Mouse (Mus musculus): Measurements from ENCODE around the gene 2610528A11Rik. TPM values are rescaled to one million over a fixed set of nuclear protein-coding genes. Genes with fewer than 3 reads are reported as not detected.

The 2610528A11Rik gene
- polyA plus RNA-seq, 1 experiment from 2014 or later: 0.88 TPM

- Histone ChIP-seq H3K4me2 (replicated peaks; ENCODE audit: low read depth, low read length) (no peak overlapping the region), H3K9ac (replicated peaks; ENCODE audit: low read depth, low read length) (no peak overlapping the region), H3K9me3 (ENCODE audit: control insufficient read depth, low read depth, low read length) (no peaks in the 10 kb centered on the region), H3K4me3 (ENCODE audit: low read depth, low read length) (no peak overlapping the region), H3K27me3 (ENCODE audit: control insufficient read depth, insufficient read depth, low read length) (no peaks in the 10 kb centered on the region), H3K36me3 (ENCODE audit: control insufficient read depth, insufficient read depth, low read length) (no peaks in the 10 kb centered on the region), H3K4me1 (ENCODE audit: control insufficient read depth, insufficient read depth, low read length) (no peaks in the 10 kb centered on the region), H3K27ac (ENCODE audit: low read length) (no peak overlapping the region)
- WGBS: 14% methylated on average over 9 of the region's 9 CpGs
- ATAC-seq (ENCODE audit: insufficient number of reproducible peaks, insufficient read depth, low FRiP score, low read depth): no peak
Measured at GRCm38 (mm10) chr14:37068516-37068915, 45.3 kb downstream of the 2610528A11Rik start.

GRCm38 (mm10) chr14:37067629-37068028 lies 46.2 kb downstream of the 2610528A11Rik start, which contains the start of gene Lrit2:
Gene Lrit2, plus strand, starts transcription at chr14:37067929.
- Histone ChIP-seq H3K4me3 (ENCODE audit: low read depth, low read length) (no peak within 1 kb of the TSS), H3K9ac (replicated peaks; ENCODE audit: low read depth, low read length) (no peak within 1 kb of the TSS), H3K4me2 (replicated peaks; ENCODE audit: low read depth, low read length) (no peak within 1 kb of the TSS), H3K36me3 (ENCODE audit: control insufficient read depth, insufficient read depth, low read length) (no peaks in the 10 kb centered on the region), H3K9me3 (ENCODE audit: control insufficient read depth, low read depth, low read length) (no peaks in the 10 kb centered on the region), H3K27me3 (ENCODE audit: control insufficient read depth, insufficient read depth, low read length) (no peaks in the 10 kb centered on the region), H3K4me1 (ENCODE audit: control insufficient read depth, insufficient read depth, low read length) (no peaks in the 10 kb centered on the region), H3K27ac (ENCODE audit: low read length) (no peak within 1 kb of the TSS)
- 77% methylated on average over 5 of the region's 5 CpGs for WGBS
- no peak for ATAC-seq (ENCODE audit: insufficient number of reproducible peaks, insufficient read depth, low FRiP score, low read depth)

- no peak for ATAC-seq (ENCODE audit: insufficient number of reproducible peaks, insufficient read depth, low FRiP score, low read depth)
Measured at GRCm38 (mm10) chr14:37066636-37067035, 47.2 kb downstream of the 2610528A11Rik start.

GRCm38 (mm10) chr14:37064849-37065248 lies 49.0 kb downstream of the 2610528A11Rik start:
- no peaks in the 10 kb centered on the region for H3K9me3 ChIP-seq (ENCODE audit: control insufficient read depth, low read depth, low read length)
- no peak overlapping the region for H3K27ac ChIP-seq (ENCODE audit: low read length)
- no peaks in the 10 kb centered on the region for H3K4me1 ChIP-seq (ENCODE audit: control insufficient read depth, insufficient read depth, low read length)
- H3K4me2 ChIP-seq (replicated peaks; ENCODE audit: low read depth, low read length): no peak overlapping the region
- no peak overlapping the region for H3K9ac ChIP-seq (replicated peaks; ENCODE audit: low read depth, low read length)
- no peaks in the 10 kb centered on the region for H3K27me3 ChIP-seq (ENCODE audit: control insufficient read depth, insufficient read depth, low read length)
- H3K36me3 ChIP-seq (ENCODE audit: control insufficient read depth, insufficient read depth, low read length): no peaks in the 10 kb centered on the region
- H3K4me3 ChIP-seq (ENCODE audit: low read depth, low read length): no peak overlapping the region
- 49% methylated on average over 2 of the region's 2 CpGs for WGBS
- ATAC-seq (ENCODE audit: insufficient number of reproducible peaks, insufficient read depth, low FRiP score, low read depth): no peak

More at GRCm38 (mm10) chr14:37066636-37067035, 47.2 kb downstream of the 2610528A11Rik start:
- Histone ChIP-seq H3K27ac (ENCODE audit: low read length) (no peak overlapping the region), H3K36me3 (ENCODE audit: control insufficient read depth, insufficient read depth, low read length) (no peaks in the 10 kb centered on the region), H3K4me2 (replicated peaks; ENCODE audit: low read depth, low read length) (no peak overlapping the region), H3K9me3 (ENCODE audit: control insufficient read depth, low read depth, low read length) (no peaks in the 10 kb centered on the region), H3K4me1 (ENCODE audit: control insufficient read depth, insufficient read depth, low read length) (no peaks in the 10 kb centered on the region), H3K27me3 (ENCODE audit: control insufficient read depth, insufficient read depth, low read length) (no peaks in the 10 kb centered on the region), H3K9ac (replicated peaks; ENCODE audit: low read depth, low read length) (no peak overlapping the region), H3K4me3 (ENCODE audit: low read depth, low read length) (no peak overlapping the region)
- WGBS: 52% methylated on average over 2 of the region's 2 CpGs

Other genes starting within 250 kb of the 2610528A11Rik start
- 26.8 and 31.8 TPM in 2 replicates for gene Ccser2, start 145.2 kb downstream of the 2610528A11Rik start, polyA plus RNA-seq (2014; fragmentation: Nextera tagmentation; extraction: Ambion mirVana)
- not detected in 2 replicates for gene Rgr, start 65.1 kb downstream of the 2610528A11Rik start, polyA plus RNA-seq (2014; fragmentation: Nextera tagmentation; extraction: Ambion mirVana)
- gene Lrit1, start 59.2 kb downstream of the 2610528A11Rik start, polyA plus RNA-seq (2014; fragmentation: Nextera tagmentation; extraction: Ambion mirVana): not detected in 2 replicates
- gene Lrit2, start 46.1 kb downstream of the 2610528A11Rik start, polyA plus RNA-seq (2014; fragmentation: Nextera tagmentation; extraction: Ambion mirVana): not detected in 2 replicates
- 0.07 and 0.14 TPM in 2 replicates for gene Cdhr1, start 15.7 kb downstream of the 2610528A11Rik start, polyA plus RNA-seq (2014; fragmentation: Nextera tagmentation; extraction: Ambion mirVana)
- gene Ghitm, start 21.2 kb upstream of the 2610528A11Rik start, polyA plus RNA-seq (2014; fragmentation: Nextera tagmentation; extraction: Ambion mirVana): 194 and 204 TPM in 2 replicates